Mouse (Mus musculus): Measurements from ENCODE around the gene Zswim3.

DNA sequence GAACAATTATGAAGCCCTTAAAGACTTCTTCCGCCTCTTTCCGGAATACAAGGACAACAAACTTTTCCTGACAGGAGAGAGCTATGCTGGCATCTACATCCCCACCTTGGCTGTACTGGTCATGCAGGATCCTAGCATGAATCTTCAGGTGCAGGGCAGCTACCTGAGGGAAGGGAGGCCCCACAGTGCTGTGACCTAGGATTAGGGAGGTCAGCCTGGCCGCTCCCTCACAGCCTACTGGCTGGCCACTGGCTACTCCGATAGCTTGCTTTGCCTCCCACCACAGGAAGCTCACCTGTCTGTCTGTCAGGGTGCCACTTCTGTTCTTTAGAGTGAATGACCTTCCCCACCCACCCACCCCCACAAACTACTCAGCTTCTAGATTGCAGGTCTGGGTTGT is 30.3 kb downstream of the Zswim3 start:
- TF ChIP-seq CTCF (IDR thresholded peaks at IDR 0.05; ENCODE audit: low read depth) (no peak), EP300 (IDR thresholded peaks at IDR 0.05; ENCODE audit: low read depth) (no peak)
